Mouse (Mus musculus) spleen, postnatal 14 days (tissue): ENCODE data around the gene Asnsd1.
"Not testable (repeated sequence)": the region's sequence is repeated elsewhere in the genome, so short reads cannot be mapped to it uniquely, and the experiment has no call there.

ENCODE experiments used
- DNase-seq, 2 experiments: peaks; one replicate each; pipeline ENCODE4 v3.0.0; 2021 to 2022; ENCODE audit warnings: low spot score in 2 of 2

Asnsd1 gene

DNA sequence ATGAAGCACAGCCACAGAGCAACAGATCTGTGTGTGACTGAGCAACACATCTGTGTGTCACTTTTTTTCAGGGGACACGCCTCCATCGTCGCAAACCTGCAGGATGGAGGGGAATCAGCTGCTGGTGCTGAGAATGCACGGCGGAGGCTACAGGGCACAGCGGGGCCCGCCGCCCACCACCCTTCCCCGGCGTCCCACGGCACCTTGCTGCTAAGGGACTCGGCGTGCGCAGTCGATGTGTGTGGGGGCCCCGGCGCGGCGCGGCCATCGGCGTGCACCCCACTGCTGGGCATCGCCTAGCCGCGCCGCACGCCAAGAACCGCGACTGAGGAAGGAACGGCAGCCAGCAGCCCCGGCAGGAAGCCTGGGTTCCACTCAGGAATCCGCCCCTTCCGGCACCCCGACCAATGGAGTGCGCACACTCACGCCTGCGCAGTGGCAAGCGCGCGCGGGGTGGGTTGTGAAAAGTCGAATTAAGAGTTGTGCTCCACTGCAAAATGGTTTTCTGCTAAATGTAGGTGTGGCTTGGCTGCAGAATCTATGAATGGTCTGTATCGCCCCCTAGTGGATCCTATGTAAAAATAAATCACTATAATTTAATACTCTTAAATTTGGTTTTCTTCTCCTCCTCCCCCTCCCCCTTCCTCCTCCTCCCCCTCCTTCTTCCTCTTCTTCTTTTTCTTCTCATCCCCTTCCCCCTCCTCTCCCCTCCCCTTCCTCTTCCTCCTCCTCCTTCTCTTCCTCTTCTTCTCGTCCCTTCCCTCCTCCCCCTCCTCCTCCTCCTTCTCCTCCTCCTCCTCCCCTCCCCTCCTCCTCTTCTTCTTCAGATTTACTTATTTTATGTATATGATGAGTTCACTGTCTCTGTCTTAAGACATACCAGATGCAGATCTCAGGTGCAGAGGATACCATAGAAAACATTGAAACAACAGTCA is at the start of gene Asnsd1, which contains the start of the genes Asdurf and Gm28551:
Asnsd1 (minus strand) TSS at position 426 of the 935 bp plus-strand sequence.
Asdurf (minus strand) TSS at position 293 of the 935 bp plus-strand sequence.
Gm28551 (minus strand) TSS at position 341 of the 935 bp plus-strand sequence.
- peak; percentile 95 to 96 for DNase-seq

DNA sequence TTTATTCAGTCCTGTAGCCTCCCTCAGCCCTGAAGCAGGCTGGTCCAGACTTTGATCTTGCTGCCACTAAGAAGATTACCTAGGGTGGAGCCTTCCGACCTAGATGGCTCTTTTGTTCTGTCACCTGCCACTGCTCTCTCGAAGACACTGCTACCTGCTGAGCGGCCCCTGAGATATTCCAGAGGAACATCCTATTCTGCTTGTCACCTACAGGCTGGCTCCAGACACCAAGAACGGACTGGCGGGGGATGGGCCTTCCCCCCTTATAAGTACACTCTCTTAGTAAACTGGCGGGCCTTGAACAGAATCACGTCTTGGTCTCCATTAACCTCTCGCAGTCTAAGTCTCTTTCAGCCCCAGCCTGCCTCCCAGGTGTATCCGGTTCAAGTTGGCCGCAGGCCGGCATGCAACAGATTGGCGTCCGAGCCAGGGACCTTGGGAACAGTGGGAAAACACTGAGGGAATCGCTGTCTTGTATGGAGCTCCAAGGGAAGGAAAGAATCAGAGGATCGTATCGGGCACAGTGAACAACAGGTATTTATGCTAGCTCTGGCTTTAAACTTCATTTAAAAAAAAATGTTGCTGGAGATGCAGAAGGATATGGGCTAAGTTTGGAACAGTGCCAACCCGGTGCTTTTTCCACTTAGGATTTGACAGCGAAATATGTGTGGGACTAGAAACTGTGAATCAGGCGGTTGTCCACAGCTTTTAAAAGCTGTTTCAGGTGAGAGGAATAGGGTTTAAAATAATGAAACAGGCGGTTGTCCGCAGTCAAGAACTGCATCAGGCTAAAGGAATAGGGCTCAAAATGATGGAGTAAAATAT is 41.6 kb upstream of the Asnsd1 start:
- DNase-seq = not testable (repeated sequence)

DNA sequence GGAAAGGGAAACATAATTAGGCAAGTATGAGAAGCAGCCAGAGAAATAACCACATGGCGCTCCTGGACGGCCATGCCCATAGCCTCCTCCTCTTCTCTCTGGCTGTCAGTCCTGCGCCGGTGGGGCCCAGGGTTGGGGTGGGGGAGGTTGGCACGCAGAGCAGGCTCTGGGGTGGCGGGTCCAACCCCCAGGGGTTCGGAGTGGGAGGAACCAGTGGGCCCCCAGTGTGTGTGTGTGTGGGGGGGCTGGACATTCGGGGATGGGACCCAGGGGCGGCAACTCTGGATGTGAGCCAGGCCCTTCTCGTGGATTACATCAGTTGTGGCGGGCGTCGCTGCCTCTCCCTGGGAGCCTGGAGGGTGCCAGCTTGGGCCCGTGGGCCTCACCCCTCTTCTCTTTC is 36.2 kb upstream of the Asnsd1 start:
- DNase-seq = no peak

DNA sequence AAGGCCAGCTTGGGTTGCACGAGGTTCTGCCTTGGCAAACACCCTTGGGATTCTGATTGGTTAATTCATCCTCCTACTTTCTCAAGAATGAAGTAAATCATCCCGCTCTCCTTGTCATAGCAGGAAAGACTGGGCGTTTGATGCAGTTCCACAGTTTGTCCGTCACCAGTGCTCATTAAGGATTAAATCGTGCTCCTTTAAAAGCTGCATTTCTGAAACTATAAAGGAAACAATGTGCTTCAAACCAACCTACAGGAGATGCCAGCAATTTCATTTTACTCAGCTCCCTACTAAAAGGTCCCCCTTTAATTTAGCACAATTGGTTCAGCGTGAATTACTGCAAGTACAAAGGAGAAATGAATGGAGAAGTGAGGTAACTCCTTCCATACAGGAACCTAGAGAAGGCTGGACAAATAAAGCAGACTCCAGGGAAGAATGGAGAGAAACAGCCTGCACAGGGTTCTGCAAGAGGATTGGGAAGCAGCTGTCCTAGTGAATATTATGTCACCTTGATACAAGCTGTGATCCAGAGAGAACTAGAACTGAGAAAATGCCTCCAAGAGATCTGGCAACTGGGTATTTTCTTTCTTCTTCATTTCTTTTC is 31.6 kb upstream of the Asnsd1 start:
- no peak for DNase-seq

DNA sequence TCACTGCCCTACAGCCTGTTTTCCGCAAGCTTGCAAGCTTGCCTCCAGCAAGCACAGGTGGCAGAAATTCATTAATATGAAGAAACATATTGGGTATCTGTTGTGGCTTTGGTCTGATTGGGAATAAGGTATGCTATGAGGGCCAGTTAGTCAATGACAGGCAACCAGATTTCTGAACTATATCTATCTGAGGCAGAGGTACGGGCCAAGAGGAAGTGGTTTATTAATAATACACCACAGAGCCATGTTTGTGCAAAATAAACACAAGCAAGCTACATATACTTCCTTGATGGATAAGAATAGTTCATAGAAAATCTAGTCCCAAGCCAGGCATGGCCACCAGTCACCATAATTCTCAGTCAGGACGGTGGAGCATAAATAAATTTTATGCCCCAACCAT is 25.2 kb upstream of the Asnsd1 start:
- no peak for DNase-seq

DNA sequence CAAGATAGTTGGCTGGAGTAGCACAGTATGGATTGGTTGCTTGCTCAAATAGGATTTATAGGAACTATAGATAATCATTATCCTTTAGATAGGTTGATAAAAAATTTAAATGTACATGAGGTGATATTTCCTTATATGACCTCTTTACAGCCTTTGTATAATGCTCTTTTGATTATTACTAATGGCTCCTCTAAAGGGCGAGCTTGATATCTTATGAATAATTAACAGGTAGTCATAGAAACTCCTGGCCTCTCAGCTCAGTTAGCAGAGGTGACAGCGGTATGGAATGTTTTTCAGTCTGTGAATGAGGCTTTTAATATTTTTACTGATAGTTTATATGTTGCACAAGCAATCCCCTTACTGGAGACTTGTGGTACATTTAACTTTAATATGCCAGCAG is 23.4 kb upstream of the Asnsd1 start:
- DNase-seq = not testable (repeated sequence)

DNA sequence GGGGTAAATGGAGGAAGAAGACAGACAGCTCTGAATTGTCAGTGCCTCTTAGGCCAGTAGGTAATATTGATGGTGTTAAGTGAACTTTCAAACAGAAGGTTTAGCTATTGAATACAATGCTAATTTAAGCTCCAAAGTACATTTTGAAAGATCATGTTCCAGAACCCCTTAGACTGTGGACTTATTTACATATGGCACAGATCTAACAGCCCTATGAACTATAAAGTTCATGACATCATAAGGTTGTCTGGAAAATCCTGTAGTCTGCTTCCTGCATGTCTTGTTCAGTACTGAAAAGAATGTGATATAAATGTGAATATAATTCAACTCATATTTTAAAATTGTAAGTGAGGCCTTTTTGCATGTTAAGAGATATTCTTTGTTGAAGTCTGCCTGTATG is 6.4 kb upstream of the Asnsd1 start:
- DNase-seq = no peak

DNA sequence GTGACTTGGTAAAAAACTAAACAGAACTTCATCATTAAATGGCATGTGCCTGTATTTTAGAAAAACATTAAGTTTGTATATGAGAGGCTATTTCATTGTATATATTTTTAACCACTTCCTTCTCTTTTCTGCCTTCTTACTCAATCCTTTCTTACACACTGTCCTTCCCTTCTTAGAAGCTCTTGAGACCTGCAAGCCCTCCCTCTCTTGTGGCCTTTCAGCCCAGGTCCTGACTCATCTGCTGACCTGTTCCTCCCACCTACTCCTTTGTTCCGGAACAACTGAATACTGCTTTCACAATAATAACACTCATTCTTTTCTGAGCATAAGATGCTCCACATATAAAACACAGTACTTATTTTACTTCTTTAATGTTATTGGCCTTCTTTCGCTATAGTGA is 11.5 kb downstream of the Asnsd1 start:
- DNase-seq = no peak

DNA sequence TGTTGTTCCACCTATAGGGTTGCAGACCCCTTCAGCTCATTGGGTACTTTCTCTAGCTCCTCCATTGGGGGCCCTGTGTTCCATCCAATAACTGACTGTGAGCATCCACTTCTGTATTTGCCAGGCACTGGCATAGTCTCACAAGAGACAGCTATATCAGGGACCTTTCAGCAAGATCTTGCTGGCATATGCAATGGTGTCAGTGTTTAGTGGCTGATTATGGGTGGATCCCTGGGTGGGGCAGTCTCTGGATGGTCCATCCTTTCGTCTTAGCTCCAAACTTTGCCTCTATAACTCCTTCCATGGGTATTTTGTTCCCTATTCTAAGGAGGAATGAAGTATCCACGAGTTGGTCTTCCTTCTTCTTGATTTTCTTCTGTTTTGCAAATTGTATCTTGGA is 15.1 kb downstream of the Asnsd1 start:
- not testable (repeated sequence) for DNase-seq

DNA sequence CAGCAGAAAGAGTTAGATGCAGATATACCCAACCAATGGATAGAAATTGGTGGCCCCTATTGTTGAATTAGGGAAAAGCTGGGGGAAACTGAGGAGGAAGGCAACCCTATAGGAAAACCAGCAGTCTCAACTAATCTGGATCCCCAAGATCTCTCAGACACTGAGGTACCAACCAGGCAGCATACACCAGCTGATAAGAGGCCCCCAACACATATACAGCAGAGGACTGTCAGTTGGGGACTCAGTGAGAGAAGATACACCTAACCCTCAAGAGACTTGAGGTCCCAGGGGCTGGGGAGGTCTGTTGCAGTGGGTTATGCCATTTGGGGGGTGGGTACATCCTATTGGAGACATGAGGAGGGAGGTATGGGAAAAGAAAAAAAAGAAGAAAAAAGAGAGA is 17.1 kb downstream of the Asnsd1 start:
- DNase-seq = no peak

DNA sequence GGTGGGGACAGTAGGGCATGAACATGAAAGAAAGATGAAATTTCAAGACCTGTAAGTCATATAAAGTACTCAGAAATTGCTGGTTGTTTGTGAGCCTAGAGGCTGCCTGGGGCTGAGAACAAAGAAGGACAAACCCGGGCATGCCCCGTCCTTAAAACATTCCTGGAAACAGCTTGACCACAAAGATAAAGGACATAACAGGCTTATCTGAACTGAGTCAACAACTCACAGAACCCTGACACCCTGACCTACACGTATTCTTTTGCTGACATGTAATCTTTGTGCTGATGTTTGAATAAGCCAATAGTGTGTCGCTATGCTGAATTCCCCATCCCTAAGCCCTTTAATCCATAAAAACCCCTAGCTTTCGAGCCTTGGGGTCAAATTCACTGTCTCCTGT is 19.0 kb downstream of the Asnsd1 start:
- DNase-seq = not testable (repeated sequence)

DNA sequence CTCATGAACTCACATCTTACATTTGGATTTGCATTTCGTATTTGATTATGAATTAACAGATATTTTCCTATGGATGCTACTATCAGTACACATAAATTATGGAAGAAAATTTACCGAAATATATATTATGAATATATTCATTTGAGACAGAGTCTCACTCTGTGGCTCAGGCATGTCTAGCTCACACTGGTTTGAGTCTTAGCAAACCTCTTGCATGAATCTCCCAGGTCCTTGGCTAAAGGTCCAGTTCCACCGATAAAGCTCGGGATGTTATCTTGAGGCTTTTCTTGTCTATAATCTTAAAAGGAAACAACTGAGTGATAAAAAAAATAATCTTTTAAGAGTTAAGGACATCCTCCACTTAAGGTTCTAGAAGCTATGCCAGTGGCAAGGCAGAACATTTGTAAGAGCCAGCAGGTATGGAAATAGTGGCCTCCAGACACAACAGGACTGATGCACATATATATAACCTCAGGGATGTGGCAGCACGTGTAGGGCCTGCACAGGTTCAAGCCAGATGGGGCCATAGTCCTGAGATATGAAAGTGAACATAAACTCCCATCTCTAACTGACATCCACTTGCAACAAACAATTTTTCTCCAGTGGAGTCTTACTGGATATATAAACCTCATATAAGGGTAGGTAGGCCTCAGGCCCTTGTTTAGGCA is 27.6 kb downstream of the Asnsd1 start:
- DNase-seq = no peak

DNA sequence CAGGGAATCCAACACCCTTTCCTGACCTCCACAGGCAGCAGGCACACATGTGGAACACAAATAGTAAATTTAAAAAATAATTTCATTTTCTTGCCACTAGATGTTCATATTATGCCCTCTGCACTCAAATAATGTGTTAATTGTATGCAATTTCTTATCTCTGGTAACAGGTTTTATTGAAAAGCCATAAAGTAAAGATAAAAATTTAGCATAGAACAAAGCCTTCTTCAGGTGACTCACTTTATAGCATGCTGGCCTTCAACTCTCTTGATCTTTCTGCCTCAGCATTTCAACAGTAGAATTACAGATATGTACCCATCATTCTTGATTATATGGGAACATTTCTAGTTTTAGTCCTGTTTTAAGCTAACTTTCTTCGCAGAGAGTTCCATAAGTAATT is 28.3 kb downstream of the Asnsd1 start:
- no peak for DNase-seq

DNA sequence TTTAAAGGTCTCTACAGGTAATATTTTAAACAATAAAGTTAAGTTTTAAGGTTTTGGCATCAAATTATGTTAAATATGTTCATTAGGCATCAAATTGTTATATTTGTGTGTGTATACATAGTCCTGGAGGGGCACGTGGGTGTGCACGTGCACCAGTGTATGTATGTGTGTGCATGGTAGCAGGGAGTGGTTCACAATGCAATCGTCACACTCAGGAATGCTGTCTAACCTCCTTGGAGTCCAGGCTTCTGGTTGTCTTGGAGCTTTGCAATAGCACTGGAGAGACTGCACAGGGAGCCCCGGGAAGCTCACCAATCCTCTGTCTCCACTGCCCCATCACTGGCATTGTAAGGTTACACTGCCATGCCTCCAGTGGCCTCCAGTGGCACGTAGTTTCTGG is 29.3 kb downstream of the Asnsd1 start:
- DNase-seq = no peak

DNA sequence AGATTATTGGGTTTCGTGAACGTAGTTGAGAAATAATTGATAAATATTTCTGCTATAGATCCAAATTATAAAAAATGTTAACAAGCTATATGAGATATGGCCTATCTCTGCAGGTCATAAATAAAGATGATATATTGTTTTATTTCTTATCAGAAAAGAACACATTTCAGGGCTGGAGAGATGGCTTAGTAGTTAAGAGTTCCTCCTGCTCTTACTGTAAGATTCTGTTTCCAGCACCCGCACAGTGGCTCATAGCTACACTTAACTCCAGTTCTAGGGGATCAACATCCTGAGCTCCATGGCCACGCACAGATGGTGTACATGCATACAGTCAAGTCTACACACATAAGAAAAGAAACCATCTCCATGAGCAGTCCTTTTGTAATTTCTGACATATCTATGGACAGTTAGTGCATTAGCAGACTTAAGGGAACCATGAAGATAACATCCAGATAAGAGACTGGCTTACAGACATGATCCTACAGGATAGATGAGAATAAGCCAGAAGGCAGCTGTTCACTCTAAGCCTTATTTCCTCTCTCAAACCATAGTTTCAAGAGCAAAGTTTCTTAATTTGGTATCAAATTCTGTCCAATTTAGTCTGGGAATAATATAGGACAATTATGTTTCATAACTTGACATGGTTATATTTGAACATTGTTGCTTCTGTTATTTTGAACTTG is 30.7 kb downstream of the Asnsd1 start:
- DNase-seq = no peak

DNA sequence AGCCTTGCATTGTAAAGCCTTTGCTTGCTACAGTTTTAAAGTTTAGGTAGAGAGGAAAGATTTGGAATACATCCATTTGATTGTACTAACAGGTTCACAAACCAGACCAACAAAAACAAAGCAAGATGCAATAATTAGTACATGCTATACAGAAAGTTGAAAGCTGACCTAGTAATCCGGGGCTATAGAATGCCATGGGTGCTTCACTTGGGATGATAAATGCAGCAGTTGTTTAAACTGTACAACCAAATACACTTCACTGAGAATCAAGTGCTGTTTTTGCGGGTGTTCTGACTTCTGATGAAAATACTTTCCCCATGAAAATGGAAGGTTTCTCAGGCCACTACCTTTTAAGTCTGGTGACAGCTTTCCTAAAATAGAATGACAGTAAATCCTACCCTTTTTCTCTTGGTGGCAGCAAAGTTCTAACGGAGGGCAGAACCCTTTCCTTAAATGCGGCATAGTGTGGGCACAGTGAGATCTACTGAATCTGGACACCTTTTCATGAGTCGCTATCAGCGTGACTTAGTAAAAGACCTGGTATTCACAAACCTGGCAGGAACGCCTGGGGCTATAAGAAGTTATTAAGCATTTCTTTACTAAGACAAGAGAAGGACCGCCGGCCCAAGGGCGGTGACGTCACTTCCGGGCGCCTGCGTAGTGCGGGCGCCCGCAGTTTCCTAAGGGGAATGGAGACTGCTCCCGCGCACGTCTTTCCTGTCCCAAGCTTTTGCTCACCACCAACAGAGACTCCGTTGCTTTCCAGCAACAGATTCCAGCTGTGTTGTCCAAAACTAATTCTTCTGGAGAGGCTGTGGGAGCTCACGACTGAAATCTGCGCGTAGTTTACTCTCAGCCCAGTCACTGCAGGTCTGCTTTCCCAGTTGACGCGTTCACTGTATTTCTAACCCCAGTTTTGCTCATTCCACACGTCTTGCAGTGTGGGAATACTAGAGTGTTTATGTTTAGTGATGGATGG is 39.3 kb downstream of the Asnsd1 start, which contains the start of gene Osgepl1:
Osgepl1 (plus strand) TSS at position 636 of the 979 bp plus-strand sequence.
- peak; percentile 64 to 76 for DNase-seq

DNA sequence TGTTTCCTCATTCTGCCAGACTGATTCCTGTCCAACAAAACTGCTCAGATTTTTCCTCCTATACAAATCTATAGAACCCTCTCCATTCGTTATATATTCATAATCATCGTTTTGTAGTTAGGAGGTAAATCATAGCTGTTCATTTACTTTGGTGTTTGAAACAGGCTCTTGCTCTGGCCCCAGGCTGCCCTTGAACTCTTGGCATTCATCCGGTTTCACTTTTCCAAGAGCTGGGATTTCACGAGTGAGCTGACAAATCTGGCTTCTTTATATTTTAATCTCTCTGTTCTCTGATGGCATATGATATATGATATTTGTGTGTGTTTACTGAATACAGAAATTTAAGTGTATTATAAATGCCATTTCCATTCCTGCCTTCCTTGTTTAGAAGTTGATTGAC is 52.0 kb downstream of the Asnsd1 start:
- no peak for DNase-seq

DNA sequence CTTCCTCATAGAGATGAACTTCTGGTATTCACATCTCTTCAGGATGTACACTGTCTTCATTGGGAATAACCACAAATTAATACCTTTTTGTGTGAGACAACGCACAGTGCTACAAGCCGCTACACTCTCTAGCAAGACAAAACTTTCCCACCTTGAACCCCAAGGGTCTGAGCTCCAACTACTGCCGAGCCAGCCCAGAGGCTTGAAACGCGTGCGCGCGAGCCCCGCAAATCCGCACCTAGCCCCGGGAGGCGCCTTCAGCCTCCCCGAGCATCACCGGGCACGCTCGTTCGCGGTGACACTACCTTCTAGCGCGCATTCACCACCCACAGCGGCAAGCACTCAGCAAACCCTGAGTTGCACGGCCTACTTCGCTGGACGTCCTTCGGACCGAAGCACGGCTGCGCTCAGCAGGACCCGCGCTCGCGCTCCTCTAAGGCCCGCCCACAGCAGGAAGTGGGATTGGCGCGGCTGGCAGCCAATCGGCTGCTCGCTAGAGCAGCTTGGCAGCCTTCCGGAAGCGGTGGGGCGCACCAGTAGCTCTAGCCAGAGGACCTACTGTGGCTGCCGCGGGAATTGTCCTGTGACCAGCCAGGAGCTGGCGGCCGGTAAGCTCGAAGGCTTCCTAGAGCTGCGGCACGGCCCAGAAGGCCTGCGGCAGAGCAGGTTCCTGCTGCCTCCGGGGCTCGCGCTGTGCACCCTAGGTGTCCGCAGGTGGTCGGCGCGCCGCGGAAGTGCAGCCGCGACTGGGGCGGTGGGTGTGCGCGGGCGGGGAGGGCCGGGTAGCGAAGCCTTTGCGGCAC is 55.8 kb downstream of the Asnsd1 start, which contains the start of the genes Pms1, Ormdl1 and Gm28778:
Pms1 (minus strand) TSS at position 438 of the 803 bp plus-strand sequence.
Ormdl1 (plus strand) TSS at position 515 of the 803 bp plus-strand sequence.
Gm28778 (plus strand) TSS at position 531 of the 803 bp plus-strand sequence.
- DNase-seq = peak; percentile 86 to 88
